Mouse (Mus musculus): ENCODE data around the gene Man1a.

DNA sequence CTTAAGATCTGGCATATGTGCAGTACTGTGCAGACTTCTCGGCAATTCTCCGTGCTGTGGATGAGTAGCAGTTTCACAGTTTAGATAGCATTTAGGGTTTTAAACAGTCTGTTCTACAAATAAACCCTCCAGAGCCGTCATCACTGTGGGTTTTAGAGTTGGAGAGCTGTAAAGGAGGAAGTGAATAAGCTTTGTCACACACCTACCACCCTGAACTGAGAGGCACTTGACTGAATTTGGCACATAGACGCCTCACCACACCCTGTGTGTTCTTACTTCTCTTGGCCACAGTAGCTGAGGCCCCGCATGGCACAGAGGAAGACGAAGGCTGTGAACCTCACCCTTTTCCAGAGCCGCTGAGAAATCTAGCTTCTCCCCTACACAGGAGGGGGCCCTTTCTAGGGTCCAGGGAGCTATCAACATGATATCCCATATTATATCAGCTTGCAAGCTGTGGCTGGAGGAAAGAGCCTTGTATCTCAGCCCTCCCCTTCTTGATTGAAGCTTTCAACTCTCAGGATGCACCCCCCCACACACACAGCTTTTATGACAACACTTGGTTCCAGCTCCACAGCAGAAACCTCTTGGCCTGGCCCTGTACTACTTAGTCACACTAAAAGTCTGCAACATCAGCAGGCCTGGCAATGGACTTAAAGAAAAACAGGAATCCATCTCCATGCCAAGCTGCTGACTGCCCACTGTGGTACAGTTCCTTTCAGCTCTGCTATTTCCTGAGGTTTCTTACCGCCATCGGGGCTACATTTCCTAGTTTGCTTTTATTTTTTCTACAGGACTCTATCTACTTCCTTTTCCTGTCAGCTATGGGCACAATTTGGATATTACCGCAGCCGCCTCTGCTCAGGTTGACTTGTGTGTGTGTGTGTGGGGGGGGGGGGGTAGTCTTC, 35.9 kb downstream of the Man1a start:
- TF ChIP-seq CTCF (IDR thresholded peaks at IDR 0.05; ENCODE audit: low read depth, low read length): no peak
- TF ChIP-seq POLR2A (IDR thresholded peaks at IDR 0.05; ENCODE audit: extremely low read depth, insufficient read depth, low read length): no peak
